Mouse (Mus musculus): ENCODE measurements at regions not wholly inside any gene's neighbourhood (a gene's known extent, or its start where the extent isn't known, plus 50 kb on each side); places are given as distances from the start of the nearest gene placed in this dataset.

DNA sequence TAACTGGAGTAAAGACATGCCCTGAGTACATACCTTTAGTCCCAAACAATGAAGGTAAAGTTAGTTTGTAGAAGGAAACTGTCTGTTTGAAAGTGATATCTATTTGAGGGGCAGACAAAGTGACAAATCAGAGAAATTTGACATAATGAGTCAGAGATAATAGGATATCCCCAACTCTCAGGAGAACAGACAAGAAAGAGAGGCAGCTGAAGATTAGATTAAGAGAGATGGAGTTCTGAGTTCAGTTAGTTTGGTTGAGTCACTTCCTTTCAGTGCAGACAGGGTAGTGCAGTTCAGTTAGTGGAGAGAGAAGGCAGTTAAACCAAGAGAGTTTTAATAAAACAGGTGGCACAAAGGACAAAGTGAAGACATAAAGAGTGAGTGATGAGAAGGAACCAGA is 477.4 kb upstream of the Diaph2 start:
- H3K4me1 ChIP-seq (ENCODE audit: control insufficient read depth, insufficient read depth, low read length), result no peaks in the 10 kb centered on the region
- no peak overlapping the region for H3K27ac ChIP-seq (replicated peaks; ENCODE audit: insufficient read depth, low read depth, low read length)
- no peak overlapping the region for H3K9ac ChIP-seq (ENCODE audit: low read depth, low read length)
- no peaks in the 10 kb centered on the region for H3K36me3 ChIP-seq (ENCODE audit: control insufficient read depth, insufficient read depth, low read length)
- H3K4me3 ChIP-seq (ENCODE audit: insufficient read depth, low read depth, low read length), result no peak overlapping the region
- TF ChIP-seq POLR2A (IDR thresholded peaks at IDR 0.05; ENCODE audit: extremely low read depth, insufficient read depth, low read length) (no peak), CTCF (IDR thresholded peaks at IDR 0.05; ENCODE audit: low read depth, low read length) (no peak)
- no peaks in the 10 kb centered on the region for H3K79me2 ChIP-seq (ENCODE audit: control insufficient read depth, insufficient read depth, low read length)
- no peak for DNase-seq (ENCODE audit: extremely low read depth, low read depth, low spot score)
- no peaks in the 10 kb centered on the region for H3K27me3 ChIP-seq (ENCODE audit: control insufficient read depth, insufficient read depth, low read length)

DNA sequence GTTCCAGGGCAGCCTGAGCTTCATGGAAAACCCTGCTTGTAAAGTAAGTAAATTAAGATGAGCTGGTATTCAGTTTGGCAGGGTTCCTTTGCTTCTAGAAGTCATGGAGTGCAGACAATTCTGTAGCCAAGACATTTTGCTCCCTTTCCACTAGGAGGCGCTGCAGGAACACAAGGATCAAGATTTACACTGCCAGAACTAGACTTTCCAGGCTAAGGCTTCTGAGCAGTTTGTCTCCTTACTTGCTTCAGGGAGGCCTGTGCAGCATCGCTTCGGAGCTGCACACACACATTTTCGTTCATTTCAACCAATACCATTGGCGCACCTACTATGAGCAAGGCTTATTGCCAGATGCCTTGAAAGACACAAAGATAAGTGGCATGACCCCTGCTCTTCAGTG is 445.6 kb upstream of the Diaph2 start:
- Histone ChIP-seq H3K27me3 (ENCODE audit: control insufficient read depth, insufficient read depth, low read length) (no peaks in the 10 kb centered on the region), H3K4me3 (ENCODE audit: insufficient read depth, low read depth, low read length) (no peak overlapping the region), H3K9ac (ENCODE audit: low read depth, low read length) (no peak overlapping the region), H3K4me1 (ENCODE audit: control insufficient read depth, insufficient read depth, low read length) (no peaks in the 10 kb centered on the region), H3K27ac (replicated peaks; ENCODE audit: insufficient read depth, low read depth, low read length) (no peak overlapping the region), H3K79me2 (ENCODE audit: control insufficient read depth, insufficient read depth, low read length) (no peaks in the 10 kb centered on the region), H3K36me3 (ENCODE audit: control insufficient read depth, insufficient read depth, low read length) (no peaks in the 10 kb centered on the region)
- peak; percentile 19 for DNase-seq (ENCODE audit: extremely low read depth, low read depth, low spot score)
- WGBS, result 40% methylated on average over 5 of the region's 5 CpGs
- no peak for TF ChIP-seq POLR2A (IDR thresholded peaks at IDR 0.05; ENCODE audit: extremely low read depth, insufficient read depth, low read length)
- peak; percentile 26; the same call in 1 of the 2 replicates for TF ChIP-seq CTCF (IDR thresholded peaks at IDR 0.05; ENCODE audit: low read depth, low read length)

DNA sequence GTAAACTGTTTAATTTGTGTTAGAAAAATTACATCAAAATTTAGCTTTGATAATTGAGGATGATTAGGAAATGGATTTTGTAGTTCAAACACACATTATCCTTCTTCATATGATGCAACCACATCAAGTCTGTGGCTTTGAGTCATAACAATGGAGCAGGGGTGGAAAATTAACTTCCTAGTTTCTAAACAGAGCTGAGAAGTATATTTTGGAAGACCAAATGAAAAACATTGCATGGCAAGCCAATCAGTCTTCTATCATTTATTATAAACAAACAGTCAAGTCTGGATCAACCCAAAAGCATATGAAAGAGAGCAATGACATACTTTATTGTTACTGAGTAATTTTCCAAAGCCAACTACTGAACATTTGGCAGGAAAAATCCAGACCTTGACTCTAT is 440.2 kb upstream of the Diaph2 start:
- Histone ChIP-seq H3K27ac (replicated peaks; ENCODE audit: insufficient read depth, low read depth, low read length) (no peak overlapping the region), H3K9ac (ENCODE audit: low read depth, low read length) (no peak overlapping the region), H3K4me1 (ENCODE audit: control insufficient read depth, insufficient read depth, low read length) (no peaks in the 10 kb centered on the region), H3K36me3 (ENCODE audit: control insufficient read depth, insufficient read depth, low read length) (no peaks in the 10 kb centered on the region), H3K4me3 (ENCODE audit: insufficient read depth, low read depth, low read length) (no peak overlapping the region), H3K27me3 (ENCODE audit: control insufficient read depth, insufficient read depth, low read length) (no peaks in the 10 kb centered on the region), H3K79me2 (ENCODE audit: control insufficient read depth, insufficient read depth, low read length) (no peaks in the 10 kb centered on the region)
- DNase-seq (ENCODE audit: extremely low read depth, low read depth, low spot score), result no peak
- no peak for TF ChIP-seq CTCF (IDR thresholded peaks at IDR 0.05; ENCODE audit: low read depth, low read length)
- no peak for TF ChIP-seq POLR2A (IDR thresholded peaks at IDR 0.05; ENCODE audit: extremely low read depth, insufficient read depth, low read length)

DNA sequence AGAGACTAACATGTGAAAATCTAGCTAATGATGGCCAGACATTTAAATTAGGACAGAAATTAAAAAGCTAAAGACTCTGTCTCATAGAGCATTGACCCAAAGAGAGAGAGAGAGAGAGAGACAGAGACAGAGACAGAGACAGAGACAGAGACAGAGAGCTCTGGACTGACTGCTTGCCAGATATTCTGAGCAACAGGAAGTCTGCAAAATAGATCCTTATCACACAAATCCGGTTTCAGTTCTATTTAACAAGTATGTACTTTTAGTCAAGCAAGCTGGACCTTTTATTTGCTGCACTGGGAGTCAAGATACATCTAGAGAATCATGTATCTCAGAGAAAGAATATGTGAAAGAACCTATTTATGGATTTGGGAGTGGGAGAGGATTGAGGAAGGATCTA is 420.1 kb upstream of the Diaph2 start:
- Histone ChIP-seq H3K27ac (replicated peaks; ENCODE audit: insufficient read depth, low read depth, low read length) (no peak overlapping the region), H3K36me3 (ENCODE audit: control insufficient read depth, insufficient read depth, low read length) (no peaks in the 10 kb centered on the region), H3K27me3 (ENCODE audit: control insufficient read depth, insufficient read depth, low read length) (no peaks in the 10 kb centered on the region), H3K4me1 (ENCODE audit: control insufficient read depth, insufficient read depth, low read length) (no peaks in the 10 kb centered on the region), H3K4me3 (ENCODE audit: insufficient read depth, low read depth, low read length) (no peak overlapping the region), H3K79me2 (ENCODE audit: control insufficient read depth, insufficient read depth, low read length) (no peaks in the 10 kb centered on the region), H3K9ac (ENCODE audit: low read depth, low read length) (no peak overlapping the region)
- no peak for DNase-seq (ENCODE audit: extremely low read depth, low read depth, low spot score)
- TF ChIP-seq POLR2A (IDR thresholded peaks at IDR 0.05; ENCODE audit: extremely low read depth, insufficient read depth, low read length), result no peak
- no peak for TF ChIP-seq CTCF (IDR thresholded peaks at IDR 0.05; ENCODE audit: low read depth, low read length)
- 43% methylated on average over 1 of the region's 1 CpGs for WGBS

DNA sequence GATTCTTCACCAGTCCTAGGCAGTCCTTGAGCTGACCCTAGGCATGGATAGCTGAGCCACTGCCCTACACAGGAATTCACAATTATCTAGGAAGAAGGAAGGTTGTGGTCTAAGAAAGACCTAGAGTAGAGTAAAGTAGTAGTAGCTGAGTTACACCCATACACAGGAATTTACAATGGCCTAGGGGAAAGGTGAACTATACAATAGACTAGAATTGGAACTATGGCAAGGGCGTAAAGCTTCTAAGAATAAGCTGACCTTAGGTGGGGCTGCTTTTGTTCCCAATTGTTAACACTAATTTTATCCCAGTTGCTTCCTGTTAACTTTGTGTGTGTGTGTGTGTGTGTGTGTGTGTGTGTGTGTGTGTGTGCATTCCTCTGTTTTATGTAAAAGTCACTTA is 416.7 kb upstream of the Diaph2 start:
- DNase-seq (ENCODE audit: extremely low read depth, low read depth, low spot score), result no peak
- Histone ChIP-seq H3K4me1 (ENCODE audit: control insufficient read depth, insufficient read depth, low read length) (no peaks in the 10 kb centered on the region), H3K9ac (ENCODE audit: low read depth, low read length) (no peak overlapping the region), H3K27me3 (ENCODE audit: control insufficient read depth, insufficient read depth, low read length) (no peaks in the 10 kb centered on the region), H3K36me3 (ENCODE audit: control insufficient read depth, insufficient read depth, low read length) (no peaks in the 10 kb centered on the region), H3K79me2 (ENCODE audit: control insufficient read depth, insufficient read depth, low read length) (no peaks in the 10 kb centered on the region), H3K4me3 (ENCODE audit: insufficient read depth, low read depth, low read length) (no peak overlapping the region), H3K27ac (replicated peaks; ENCODE audit: insufficient read depth, low read depth, low read length) (no peak overlapping the region)
- WGBS, result 94% methylated on average over 1 of the region's 1 CpGs
- no peak for TF ChIP-seq CTCF (IDR thresholded peaks at IDR 0.05; ENCODE audit: low read depth, low read length)
- no peak for TF ChIP-seq POLR2A (IDR thresholded peaks at IDR 0.05; ENCODE audit: extremely low read depth, insufficient read depth, low read length)

Measured in liver, adult 2 months (tissue).